Mouse (Mus musculus): ENCODE results near the gene Hist3h2ba.
A peak's percentile ranks its signal among the peaks of the same experiment; 100 is the strongest.

Gene Hist3h2ba

GRCm38 (mm10) chr11:58948542-58949479 is at the start of gene Hist3h2ba:
Gene Hist3h2ba, plus strand, starts transcription at chr11:58948920.
- peak; percentile 96 for DNase-seq (ENCODE audit: extremely low read depth, low read depth)

GRCm38 (mm10) chr11:58901080-58901479 is 47.6 kb upstream of the Hist3h2ba start:
- DNase-seq (ENCODE audit: extremely low read depth, low read depth): no peak

GRCm38 (mm10) chr11:58903511-58904409 is 45.0 kb upstream of the Hist3h2ba start, which contains the start of gene Zfp39:
Gene Zfp39, minus strand, starts transcription at chr11:58904225.
- peak; percentile 75 for DNase-seq (ENCODE audit: extremely low read depth, low read depth)

- no peak for DNase-seq (ENCODE audit: extremely low read depth, low read depth)
Measured at GRCm38 (mm10) chr11:58904410-58904718, 44.4 kb upstream of the Hist3h2ba start.

- peak; percentile 81 for DNase-seq (ENCODE audit: extremely low read depth, low read depth)
Measured at GRCm38 (mm10) chr11:58904838-58905237, 43.9 kb upstream of the Hist3h2ba start.

- DNase-seq (ENCODE audit: extremely low read depth, low read depth): no peak
Measured at GRCm38 (mm10) chr11:58913776-58914175, 34.9 kb upstream of the Hist3h2ba start.

GRCm38 (mm10) chr11:58914461-58915028 is 34.2 kb upstream of the Hist3h2ba start:
- DNase-seq (ENCODE audit: extremely low read depth, low read depth): no peak

GRCm38 (mm10) chr11:58916879-58917744 is 31.6 kb upstream of the Hist3h2ba start:
- peak; percentile 68 for DNase-seq (ENCODE audit: extremely low read depth, low read depth)

- DNase-seq (ENCODE audit: extremely low read depth, low read depth): peak; percentile 53
Measured at GRCm38 (mm10) chr11:58917745-58918366, 30.9 kb upstream of the Hist3h2ba start, which contains the start of gene Btnl10. Gene Btnl10, plus strand, starts transcription at chr11:58917908.

GRCm38 (mm10) chr11:58918759-58919158 is 30.0 kb upstream of the Hist3h2ba start:
- no peak for DNase-seq (ENCODE audit: extremely low read depth, low read depth)

GRCm38 (mm10) chr11:58922420-58922819 is 26.3 kb upstream of the Hist3h2ba start:
- DNase-seq (ENCODE audit: extremely low read depth, low read depth): no peak

- no peak for DNase-seq (ENCODE audit: extremely low read depth, low read depth)
Measured at GRCm38 (mm10) chr11:58926651-58927050, 22.1 kb upstream of the Hist3h2ba start.

- DNase-seq (ENCODE audit: extremely low read depth, low read depth): no peak
Measured at GRCm38 (mm10) chr11:58927053-58927452, 21.7 kb upstream of the Hist3h2ba start.

GRCm38 (mm10) chr11:58927790-58928651 is 20.7 kb upstream of the Hist3h2ba start:
- peak; percentile 91 for DNase-seq (ENCODE audit: extremely low read depth, low read depth)

GRCm38 (mm10) chr11:58929055-58929454 is 19.7 kb upstream of the Hist3h2ba start:
- no peak for DNase-seq (ENCODE audit: extremely low read depth, low read depth)

GRCm38 (mm10) chr11:58929641-58930040 is 19.1 kb upstream of the Hist3h2ba start:
- no peak for DNase-seq (ENCODE audit: extremely low read depth, low read depth)

GRCm38 (mm10) chr11:58930254-58930653 is 18.5 kb upstream of the Hist3h2ba start:
- DNase-seq (ENCODE audit: extremely low read depth, low read depth): no peak

- DNase-seq (ENCODE audit: extremely low read depth, low read depth): no peak
Measured at GRCm38 (mm10) chr11:58931576-58931975, 17.1 kb upstream of the Hist3h2ba start.

GRCm38 (mm10) chr11:58937909-58938308 is 10.8 kb upstream of the Hist3h2ba start:
- no peak for DNase-seq (ENCODE audit: extremely low read depth, low read depth)
